Mouse (Mus musculus) E14TG2a.4 (cell line): ENCODE results near the gene Wnk1.

Source experiments
- CTCF ChIP-seq: conservative IDR thresholded peaks from 2 replicates; pipeline ENCODE4 v1.5.1; 2014; ENCODE audit warnings: low read length
- NANOG ChIP-seq: IDR thresholded peaks from 2 replicates; pipeline ENCODE4 v1.6.1; 2014; ENCODE audit warnings: borderline replicate concordance, low read length, mixed read lengths

- TF ChIP-seq CTCF = no peak
- no peak for TF ChIP-seq NANOG
Measured at GRCm38 (mm10) chr6:119902204-119903080, 136.0 kb downstream of the Wnk1 start, which contains the start of gene Rad52.
